Mouse (Mus musculus) liver, embryonic 14.5 days (tissue): ENCODE results near the gene Ing5. TPM values are rescaled to one million over a fixed set of nuclear protein-coding genes. Genes with fewer than 3 reads are reported as not detected.
A peak's percentile ranks its signal among the peaks of the same experiment; 100 is the strongest.

Experiments
- ATAC-seq: fragments of 200-750 bp; cut with Nextera tagmentation; 2 replicates; pipeline ENCODE4 v1.8.0; 2017; ENCODE audit warnings: moderate number of reproducible peaks, mild to moderate bottlenecking, moderate library complexity; ENCODE audit not compliant: insufficient read depth
- DNase-seq, 3 experiments: peaks; one replicate each; pipeline ENCODE4 v3.0.0-alpha.2; 2012 to 2013; ENCODE audit warnings: low read depth in 3 of 3, low spot score in 3 of 3
- H3K27ac ChIP-seq: fragments of 300-500 bp; sonication (generic); 2 replicates; pipeline ENCODE4 v1.5.1; 2014; ENCODE audit warnings: moderate library complexity, mild to moderate bottlenecking, control low read depth, inconsistent platforms
- H3K27me3 ChIP-seq: fragments of 300-500 bp; sonication (generic); 2 replicates; pipeline ENCODE4 v1.6.1; 2014; ENCODE audit warnings: mild to moderate bottlenecking, low read length, moderate library complexity; ENCODE audit not compliant: control insufficient read depth, insufficient read depth
- H3K36me3 ChIP-seq: fragments of 300-500 bp; sonication (generic); replicated peaks from 2 replicates; pipeline ENCODE4 v1.6.1; 2014; ENCODE audit warnings: low read depth; ENCODE audit not compliant: control insufficient read depth, insufficient read depth
- H3K4me1 ChIP-seq, 2 experiments: fragments of 200-500 bp in 1 of 2; fragments of 300-500 bp in 1 of 2; sonication (generic) in 1 of 2; replicated peaks; 2 replicates each; pipeline ENCODE4 v1.6.1; 2012 to 2014; ENCODE audit warnings: antibody characterized with exemption in 1 of 2, inconsistent platforms in 1 of 2, low read length in 1 of 2; ENCODE audit not compliant: control insufficient read depth in 2 of 2, insufficient read depth in 2 of 2
- H3K4me2 ChIP-seq: fragments of 300-500 bp; sonication (generic); 2 replicates; pipeline ENCODE4 v1.6.1; 2014; ENCODE audit warnings: low read depth, mild to moderate bottlenecking, control low read depth, moderate library complexity
- H3K4me3 ChIP-seq, 2 experiments: fragments of 200-500 bp in 1 of 2; fragments of 300-500 bp in 1 of 2; sonication (generic) in 1 of 2; 2 replicates each; pipeline ENCODE4 v1.5.1; 2012 to 2014; ENCODE audit warnings: low read depth in 2 of 2, low read length in 2 of 2, mild to moderate bottlenecking in 2 of 2, control low read depth in 1 of 2, inconsistent platforms in 1 of 2, moderate library complexity in 1 of 2; ENCODE audit not compliant: insufficient read depth in 1 of 2
- H3K9ac ChIP-seq: fragments of 300-500 bp; sonication (generic); replicated peaks from 2 replicates; pipeline ENCODE4 v1.6.1; 2014; ENCODE audit warnings: mild to moderate bottlenecking, control low read depth, moderate library complexity
- H3K9me3 ChIP-seq: fragments of 300-500 bp; sonication (generic); 2 replicates; pipeline ENCODE4 v1.6.1; 2016; ENCODE audit warnings: low read length, mixed read lengths; ENCODE audit not compliant: control insufficient read depth
- CTCF ChIP-seq: IDR thresholded peaks from 2 replicates; pipeline ENCODE4 v1.5.1; 2016; ENCODE audit warnings: antibody characterized with exemption, low read depth, control low read depth
- EP300 ChIP-seq: IDR thresholded peaks from 2 replicates; pipeline ENCODE4 v1.6.1; 2016; ENCODE audit warnings: antibody characterized with exemption, low read depth
- WGBS: fragments of 180-500 bp; shearing (Covaris S2); extraction: QIAGEN DNeasy Blood & Tissue Kit; methylation state at CpG from one replicate; pipeline ENCODE4 v1.1.7; 2014; ENCODE audit not compliant: insufficient replicate concordance; 5-methylcytosine and 5-hydroxymethylcytosine counted together
- polyA plus RNA-seq, 2 experiments: library from polyadenylated mRNA; depleted of rRNA in 1 of 2; stranded (reverse) in 1 of 2; unstranded in 1 of 2; fragments of >200 nt; fragmentation: Nextera tagmentation in 1 of 2; extraction: Ambion mirVana in 1 of 2; gene quantifications; 2 replicates each; pipeline versions ENCODE4 v1.2.1 to v1.2.3; 2012 to 2014

Gene Ing5
- polyA plus RNA-seq, 2 experiments: 6.9 to 7.6 TPM

DNA sequence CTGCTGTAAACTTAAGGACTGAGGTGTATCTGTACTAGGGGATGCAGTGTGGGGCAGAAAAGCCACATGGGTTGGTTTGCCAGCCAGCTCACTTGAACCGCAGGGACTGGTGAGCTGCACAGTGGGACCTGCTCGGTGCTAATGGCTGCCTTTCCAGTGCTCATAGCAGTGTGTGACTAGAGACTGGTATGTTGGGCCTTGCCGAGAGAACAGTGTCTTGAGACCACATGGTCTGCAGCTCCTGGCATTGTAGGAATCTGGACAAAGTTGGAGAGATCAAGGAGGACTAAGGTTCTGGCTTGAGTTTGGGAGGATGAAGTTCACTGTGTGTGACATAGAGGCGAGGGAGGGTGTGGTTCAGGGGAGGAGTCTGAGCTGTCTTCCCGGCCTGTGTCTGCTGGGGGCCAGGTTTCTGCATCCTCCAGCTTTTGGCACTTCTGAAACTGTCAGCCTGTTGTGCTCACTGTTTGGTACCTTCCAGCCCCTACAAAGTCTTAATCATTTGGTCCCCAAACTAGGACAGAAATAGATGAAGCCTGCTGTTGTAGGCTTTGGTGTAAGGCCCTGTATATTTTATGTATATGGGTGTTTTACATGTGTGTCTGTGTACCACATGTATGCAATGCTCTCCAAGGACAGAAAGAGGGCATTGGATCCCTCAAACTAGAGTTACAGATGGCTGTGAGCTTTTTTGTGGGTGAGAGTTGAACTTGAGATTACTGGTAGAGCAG, 1.6 kb downstream of the Ing5 start:
- peak overlapping the region; percentile 39 to 67 for H3K4me3 ChIP-seq
- H3K36me3 ChIP-seq: peaks cover 31% of the 10 kb centered on the region
- peak overlapping the region; percentile 68 for H3K9ac ChIP-seq
- 42% methylated on average over 5 of the region's 5 CpGs for WGBS
- DNase-seq (peak in 1 of 3 experiments; percentile 39), ATAC-seq (no peak)
- peaks cover 28 to 31% of the 10 kb centered on the region in 2 experiments for H3K4me1 ChIP-seq
- H3K4me2 ChIP-seq: peak overlapping the region; percentile 87
- no peaks in the 10 kb centered on the region for H3K27me3 ChIP-seq
- TF ChIP-seq EP300 (no peak), CTCF (no peak)
- no peaks in the 10 kb centered on the region for H3K9me3 ChIP-seq
- H3K27ac ChIP-seq: peak overlapping the region; percentile 77

DNA sequence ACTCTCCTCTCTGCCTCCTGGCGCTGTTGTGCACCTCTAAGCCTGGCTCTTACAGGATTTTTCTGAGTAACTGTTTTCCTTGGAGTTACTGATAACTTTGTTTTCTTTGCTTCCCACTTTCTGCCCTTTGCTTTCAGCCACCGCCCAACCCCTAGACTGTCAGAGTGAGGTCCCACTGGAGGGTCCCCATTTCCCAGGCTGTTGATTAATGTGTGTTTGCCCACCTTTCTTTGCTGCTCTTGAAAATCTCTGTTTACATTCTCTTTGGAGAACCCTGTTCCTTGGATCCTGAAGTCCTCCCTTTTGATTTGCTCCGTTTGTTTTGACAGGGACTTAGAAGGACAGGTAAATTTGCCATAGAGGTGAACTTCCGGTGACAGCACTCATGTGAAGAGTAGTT, 5.1 kb downstream of the Ing5 start:
- Histone ChIP-seq H3K4me3 (no peak overlapping the region), H3K36me3 (peaks cover 50% of the 10 kb centered on the region), H3K4me2 (no peak overlapping the region), H3K27me3 (no peaks in the 10 kb centered on the region), H3K27ac (no peak overlapping the region), H3K9ac (no peak overlapping the region), H3K4me1 (peaks cover 17% of the 10 kb centered on the region in 2 experiments), H3K9me3 (no peaks in the 10 kb centered on the region)
- WGBS: 80% methylated on average over 4 of the region's 4 CpGs
- DNase-seq (no peak), ATAC-seq (no peak)
- TF ChIP-seq CTCF (no peak), EP300 (no peak)

- H3K27ac ChIP-seq: no peak overlapping the region
- no peak for TF ChIP-seq EP300
- H3K4me2 ChIP-seq: no peak overlapping the region
- ATAC-seq (no peak), DNase-seq (no peak)
- H3K36me3 ChIP-seq: peaks cover 60% of the 10 kb centered on the region
- H3K9ac ChIP-seq: no peak overlapping the region
- WGBS: 75% methylated on average over 3 of the region's 3 CpGs
- H3K4me3 ChIP-seq: no peak overlapping the region
- H3K4me1 ChIP-seq: peaks cover 9 to 10% of the 10 kb centered on the region in 2 experiments
- H3K27me3 ChIP-seq: no peaks in the 10 kb centered on the region
- no peaks in the 10 kb centered on the region for H3K9me3 ChIP-seq
Observed at GRCm38 (mm10) chr1:93810011-93810410, 6.2 kb downstream of the Ing5 start.

- no peak overlapping the region for H3K4me3 ChIP-seq
- H3K27me3 ChIP-seq: no peaks in the 10 kb centered on the region
- ATAC-seq (no peak), DNase-seq (no peak)
- WGBS: 62% methylated on average over 8 of the region's 8 CpGs
- peaks cover 65% of the 10 kb centered on the region for H3K36me3 ChIP-seq
- no peak for TF ChIP-seq EP300
- no peak for TF ChIP-seq CTCF
- no peaks in the 10 kb centered on the region for H3K4me1 ChIP-seq
- no peak overlapping the region for H3K9ac ChIP-seq
- no peak overlapping the region for H3K27ac ChIP-seq
- no peak overlapping the region for H3K4me2 ChIP-seq
- H3K9me3 ChIP-seq: no peaks in the 10 kb centered on the region
Observed at GRCm38 (mm10) chr1:93811495-93812039, 7.8 kb downstream of the Ing5 start.

GRCm38 (mm10) chr1:93817823-93818532, 14.2 kb downstream of the Ing5 start:
- Histone ChIP-seq H3K27me3 (no peaks in the 10 kb centered on the region), H3K4me1 (no peaks in the 10 kb centered on the region), H3K27ac (no peak overlapping the region), H3K9me3 (no peaks in the 10 kb centered on the region), H3K36me3 (peaks cover 56% of the 10 kb centered on the region), H3K4me2 (no peak overlapping the region), H3K9ac (no peak overlapping the region), H3K4me3 (no peak overlapping the region)
- ATAC-seq (no peak), DNase-seq (no peak)
- WGBS: 80% methylated on average over 8 of the region's 8 CpGs
- TF ChIP-seq EP300 (no peak), CTCF (no peak)
